Mouse (Mus musculus) spleen, postnatal 36 days (tissue): ENCODE data around the gene Tada3.
"Not testable (repeated sequence)": the region's sequence is repeated elsewhere in the genome, so short reads cannot be mapped to it uniquely, and the experiment has no call there.

Experiments
- DNase-seq, 2 experiments: peaks; one replicate each; pipeline ENCODE4 v3.0.0; 2022; ENCODE audit warnings: low spot score in 2 of 2, mixed read lengths in 1 of 2

The Tada3 gene

GRCm38 (mm10) chr6:113343177-113344092 is 34.2 kb downstream of the Tada3 start, which contains the start of gene Camk1:
Camk1 (minus strand) TSS chr6:113343984.
- peak; percentile 49 to 51 for DNase-seq

- DNase-seq = no peak
Observed at GRCm38 (mm10) chr6:113342297-113342696, 35.4 kb downstream of the Tada3 start.

DNA sequence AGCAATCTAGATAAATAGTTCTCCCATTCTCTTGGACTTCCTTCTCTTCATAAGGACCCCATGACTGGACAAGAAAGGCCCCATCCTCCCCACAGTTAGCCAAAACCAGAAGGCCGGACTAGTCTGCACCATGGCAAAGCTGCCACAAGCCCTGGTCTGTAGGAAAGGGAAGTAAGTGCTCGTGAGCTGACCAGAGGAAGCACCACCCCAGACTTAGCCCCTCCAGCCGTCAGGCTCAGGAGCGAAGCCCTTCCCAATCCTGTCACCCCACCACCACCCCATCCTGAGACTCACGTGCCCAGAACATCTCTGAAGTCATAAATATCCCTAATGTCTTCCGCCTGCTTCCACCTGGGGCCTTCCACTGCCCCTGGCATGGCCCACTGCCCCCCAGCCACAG is 36.1 kb downstream of the Tada3 start:
- DNase-seq = no peak

DNA sequence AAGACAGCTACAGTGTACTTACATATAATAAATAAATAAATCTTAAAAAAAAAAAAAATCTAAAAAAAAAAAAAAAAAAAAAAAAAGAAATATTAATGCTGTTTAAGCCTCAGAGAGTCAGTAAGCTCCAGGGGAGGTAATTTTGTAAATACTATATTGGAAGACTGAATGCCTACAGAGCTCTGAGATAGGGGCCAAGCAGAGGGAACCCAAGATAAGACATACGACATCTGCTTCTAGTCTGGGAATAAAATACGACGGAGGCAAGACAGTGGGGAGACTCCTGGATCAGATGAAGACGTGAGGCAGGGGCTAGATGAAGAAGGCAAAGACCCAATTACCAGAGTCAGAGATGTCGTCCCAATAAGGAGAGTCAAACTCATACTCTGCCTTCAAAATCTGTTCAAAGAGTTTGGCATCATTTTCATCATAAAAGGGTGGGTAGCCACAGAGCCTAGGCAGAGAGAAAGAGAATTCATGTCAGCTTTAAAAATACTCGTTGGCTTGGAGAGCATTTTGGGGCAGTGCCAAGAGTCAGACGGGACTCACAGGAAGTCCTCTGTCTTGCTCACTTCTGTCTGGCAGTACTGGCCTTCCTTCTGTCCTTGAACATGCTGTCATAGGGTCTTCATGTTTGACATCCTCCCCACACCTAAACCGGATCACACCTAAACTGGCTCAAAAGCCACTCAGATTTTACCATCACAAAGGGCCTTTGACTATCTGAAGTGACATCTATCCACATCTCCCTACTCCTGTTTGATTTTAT is 40.6 kb downstream of the Tada3 start:
- DNase-seq = no peak

DNA sequence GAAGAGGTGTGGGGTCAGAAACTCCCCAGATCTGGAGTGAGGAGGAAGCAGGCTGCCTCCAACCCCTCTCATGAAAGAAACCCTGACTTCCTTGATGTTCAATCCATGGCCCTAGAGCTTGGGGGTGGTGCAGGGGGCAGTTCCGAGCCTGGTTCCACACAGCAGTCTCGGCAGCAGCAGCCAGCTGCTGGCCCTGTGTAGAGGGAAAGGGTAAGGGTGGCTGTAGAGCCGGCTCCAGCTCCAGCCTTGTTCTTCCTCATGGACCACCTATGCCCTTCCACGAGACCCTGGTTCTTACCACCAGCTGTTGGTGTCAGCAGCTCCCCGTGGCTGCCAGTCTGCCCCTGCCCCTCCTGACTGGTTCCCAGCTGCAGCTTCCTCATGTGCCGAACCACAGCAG is 43.5 kb downstream of the Tada3 start:
- DNase-seq = no peak

- no peak for DNase-seq
Observed at GRCm38 (mm10) chr6:113333137-113333950, 44.3 kb downstream of the Tada3 start.

GRCm38 (mm10) chr6:113332734-113333133 is 44.9 kb downstream of the Tada3 start:
- not testable (repeated sequence) for DNase-seq

DNA sequence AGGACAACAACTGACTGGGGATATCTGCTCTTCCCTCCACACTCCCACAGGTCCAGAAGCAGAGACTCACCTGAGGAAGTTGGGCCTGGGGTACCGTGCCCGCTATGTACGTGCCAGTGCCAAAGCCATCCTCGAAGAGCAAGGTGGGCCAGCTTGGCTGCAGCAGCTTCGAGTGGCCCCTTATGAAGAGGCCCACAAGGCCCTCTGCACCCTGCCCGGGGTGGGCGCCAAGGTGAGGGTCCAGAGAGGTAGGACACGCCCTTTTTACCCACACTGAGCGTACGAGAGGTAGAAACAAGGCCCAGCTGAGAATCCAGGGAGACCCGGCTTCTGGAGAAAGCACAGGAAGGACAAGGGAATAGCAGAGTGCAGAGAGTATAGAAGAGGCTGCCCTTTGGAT is 46.0 kb downstream of the Tada3 start:
- no peak for DNase-seq

DNA sequence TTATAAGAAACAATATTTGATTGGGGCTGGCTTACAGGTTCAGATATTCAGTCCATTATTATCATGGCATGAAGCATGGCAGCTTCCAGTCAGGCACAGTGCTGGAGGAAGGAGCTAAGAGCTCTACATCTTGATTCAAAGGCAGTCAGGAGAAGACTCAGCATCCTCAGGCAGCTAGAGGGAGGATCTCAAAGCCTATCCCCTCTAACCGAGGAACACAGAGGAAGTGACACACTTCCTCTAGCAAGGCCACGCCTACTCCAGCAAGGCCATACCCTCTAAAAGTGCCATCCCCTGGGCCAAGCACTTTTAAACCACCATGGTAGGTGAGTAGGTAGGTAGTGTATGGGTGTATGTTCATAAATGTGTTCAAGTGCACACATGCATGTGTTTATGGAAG is 47.1 kb downstream of the Tada3 start:
- DNase-seq = peak; percentile 65 to 66

GRCm38 (mm10) chr6:113329396-113329795 is 48.3 kb downstream of the Tada3 start:
- DNase-seq = no peak

DNA sequence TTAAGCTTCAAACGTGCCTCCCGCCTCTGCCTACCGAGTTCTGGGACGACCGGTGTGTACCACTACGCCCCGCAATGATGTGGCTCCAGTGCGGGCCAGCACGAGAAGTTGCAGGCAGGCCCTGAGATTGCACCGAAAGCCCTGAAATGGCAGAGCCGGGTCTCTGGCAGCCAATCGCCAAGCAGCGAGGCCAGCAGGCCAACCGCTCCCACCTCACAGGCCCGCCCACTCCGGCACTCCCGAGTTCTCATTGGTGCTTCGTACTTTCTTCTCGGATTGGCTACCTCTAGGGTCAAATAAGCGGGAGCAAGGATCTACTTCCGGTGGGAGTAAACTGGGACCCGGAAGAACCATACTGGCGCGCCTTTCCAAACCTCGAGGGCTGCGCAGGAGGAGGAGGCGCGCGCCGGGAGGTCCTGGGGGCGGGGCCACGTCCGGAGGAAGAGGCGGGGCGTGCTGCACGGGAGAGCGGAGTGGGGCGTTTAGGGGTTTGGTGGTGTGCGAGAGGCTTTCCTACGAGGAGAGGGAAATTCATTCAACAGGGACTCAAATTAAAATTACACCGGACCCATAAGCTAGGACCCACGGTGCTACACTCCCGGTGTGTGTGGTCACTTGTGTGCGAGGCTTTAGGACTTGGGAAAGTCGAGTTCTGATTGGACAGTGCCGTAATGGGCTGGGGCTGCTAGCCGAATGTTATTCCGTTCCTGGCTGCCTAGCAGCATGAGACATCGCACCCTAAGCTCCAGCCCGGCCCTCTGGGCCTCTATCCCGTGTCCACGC is 51.0 kb downstream of the Tada3 start, which contains the start of gene Ogg1:
Gene Ogg1 (plus strand): TSS at position 440 of the 783 bp plus-strand sequence.
- peak; percentile 99 for DNase-seq
